Mouse (Mus musculus) forebrain, embryonic 13.5 days (tissue): ENCODE data around the gene Tex14. TPM values are rescaled to one million over a fixed set of nuclear protein-coding genes. Genes with fewer than 3 reads are reported as not detected.
"Not testable (repeated sequence)": the region's sequence is repeated elsewhere in the genome, so short reads cannot be mapped to it uniquely, and the experiment has no call there.

ENCODE experiments used
- ATAC-seq: fragments of 200-750 bp; cut with Nextera tagmentation; 2 replicates; pipeline ENCODE4 v1.8.0; 2017
- H3K27ac ChIP-seq: fragments of 300-500 bp; sonication (generic); 2 replicates; pipeline ENCODE4 v1.5.1; 2015; ENCODE audit warnings: inconsistent platforms, mild to moderate bottlenecking, moderate library complexity
- H3K27me3 ChIP-seq: fragments of 300-500 bp; sonication (generic); 2 replicates; pipeline ENCODE4 v1.6.1; 2015; ENCODE audit warnings: mild to moderate bottlenecking, inconsistent platforms
- H3K36me3 ChIP-seq: fragments of 300-500 bp; sonication (generic); 2 replicates; pipeline ENCODE4 v1.6.1; 2015; ENCODE audit warnings: mild to moderate bottlenecking, inconsistent platforms; ENCODE audit not compliant: poor library complexity, severe bottlenecking
- H3K4me1 ChIP-seq: fragments of 300-500 bp; sonication (generic); 2 replicates; pipeline ENCODE4 v1.6.1; 2015; ENCODE audit warnings: inconsistent platforms
- H3K4me2 ChIP-seq: fragments of 300-500 bp; sonication (generic); 2 replicates; pipeline ENCODE4 v1.6.1; 2015; ENCODE audit warnings: inconsistent platforms, mild to moderate bottlenecking, moderate library complexity
- H3K4me3 ChIP-seq: fragments of 300-500 bp; sonication (generic); 2 replicates; pipeline ENCODE4 v1.5.1; 2015; ENCODE audit warnings: mild to moderate bottlenecking, inconsistent platforms
- H3K9ac ChIP-seq: fragments of 300-500 bp; sonication (generic); 2 replicates; pipeline ENCODE4 v1.6.1; 2015; ENCODE audit warnings: mild to moderate bottlenecking, inconsistent platforms
- H3K9me3 ChIP-seq: fragments of 300-500 bp; sonication (generic); replicated peaks from 2 replicates; pipeline ENCODE4 v1.6.1; 2016; ENCODE audit warnings: inconsistent platforms
- WGBS: fragments of 180-500 bp; shearing (Covaris S2); methylation state at CpG from one replicate; pipeline ENCODE4 v1.1.7; 2015; 5-methylcytosine and 5-hydroxymethylcytosine counted together
- polyA plus RNA-seq: library from polyadenylated mRNA; unstranded; fragments of >200 nt; fragmentation: Nextera tagmentation; extraction: Ambion mirVana; gene quantifications from 2 replicates; pipeline ENCODE4 v1.2.1, GENCODE M21; 2015

Tex14 gene
- polyA plus RNA-seq, 1 experiment from 2014 or later, result 0.10 TPM

- H3K27ac ChIP-seq, H3K9me3 ChIP-seq, H3K4me1 ChIP-seq, H3K27me3 ChIP-seq, H3K36me3 ChIP-seq: not testable (repeated sequence)
- H3K4me3 ChIP-seq, result peak overlapping the region; percentile 33
- H3K9ac ChIP-seq, result peak overlapping the region; percentile 39; the same call in 1 of the 2 replicates
- peak overlapping the region; percentile 57 for H3K4me2 ChIP-seq
- ATAC-seq, result peak; percentile 99
- WGBS, result under 1% methylated on average over 27 of the region's 63 CpGs
Measured at GRCm38 (mm10) chr11:87470807-87471698, 66.2 kb downstream of the Tex14 start.

GRCm38 (mm10) chr11:87471699-87471997 is 66.8 kb downstream of the Tex14 start:
- ATAC-seq, result peak; percentile 22
- H3K27ac ChIP-seq, H3K9me3 ChIP-seq, H3K4me2 ChIP-seq, H3K27me3 ChIP-seq, H3K9ac ChIP-seq, H3K36me3 ChIP-seq, H3K4me3 ChIP-seq, H3K4me1 ChIP-seq: not testable (repeated sequence)
- WGBS, result 0% methylated on average over 1 of the region's 3 CpGs

- not testable (repeated sequence) for H3K36me3 ChIP-seq, H3K4me3 ChIP-seq, H3K27ac ChIP-seq, H3K4me1 ChIP-seq, H3K9me3 ChIP-seq, H3K27me3 ChIP-seq, ATAC-seq, H3K4me2 ChIP-seq, H3K9ac ChIP-seq
- whole genome bisulfite sequencing, result 22% methylated on average over 4 of the region's 4 CpGs
Measured at GRCm38 (mm10) chr11:87472058-87472457, 67.2 kb downstream of the Tex14 start.

- 64% methylated on average over 2 of the region's 2 CpGs for WGBS
- not testable (repeated sequence) for ATAC-seq, H3K4me2 ChIP-seq, H3K27me3 ChIP-seq, H3K9me3 ChIP-seq, H3K4me3 ChIP-seq, H3K27ac ChIP-seq, H3K9ac ChIP-seq, H3K4me1 ChIP-seq, H3K36me3 ChIP-seq
Measured at GRCm38 (mm10) chr11:87479172-87479571, 74.3 kb downstream of the Tex14 start.

- Histone ChIP-seq H3K36me3 (no peaks in the 10 kb centered on the region), H3K9ac (no peak overlapping the region), H3K9me3 (no peaks in the 10 kb centered on the region), H3K27me3 (no peaks in the 10 kb centered on the region), H3K27ac (no peak overlapping the region), H3K4me1 (no peaks in the 10 kb centered on the region), H3K4me3 (no peak overlapping the region), H3K4me2 (no peak overlapping the region)
- no peak for ATAC-seq
- 86% methylated on average over 3 of the region's 3 CpGs for WGBS
Measured at GRCm38 (mm10) chr11:87483796-87484326, 79.0 kb downstream of the Tex14 start.

- no peaks in the 10 kb centered on the region for H3K9me3 ChIP-seq
- H3K9ac ChIP-seq, result no peak overlapping the region
- WGBS, result 88% methylated on average over 3 of the region's 3 CpGs
- ATAC-seq, result no peak
- H3K4me2 ChIP-seq, result no peak overlapping the region
- H3K4me3 ChIP-seq, result no peak overlapping the region
- H3K4me1 ChIP-seq, result no peaks in the 10 kb centered on the region
- H3K36me3 ChIP-seq, result no peaks in the 10 kb centered on the region
- H3K27me3 ChIP-seq, result no peaks in the 10 kb centered on the region
- H3K27ac ChIP-seq, result no peak overlapping the region
Measured at GRCm38 (mm10) chr11:87488948-87489347, 84.1 kb downstream of the Tex14 start.

- Histone ChIP-seq H3K36me3 (no peaks in the 10 kb centered on the region), H3K4me1 (no peaks in the 10 kb centered on the region), H3K9ac (no peak overlapping the region), H3K27me3 (no peaks in the 10 kb centered on the region), H3K4me3 (no peak overlapping the region), H3K27ac (no peak overlapping the region), H3K9me3 (no peaks in the 10 kb centered on the region), H3K4me2 (no peak overlapping the region)
- ATAC-seq, result no peak
- 65% methylated on average over 5 of the region's 5 CpGs for WGBS
Measured at GRCm38 (mm10) chr11:87504690-87505214, 99.9 kb downstream of the Tex14 start.

- no peak for ATAC-seq
- no peaks in the 10 kb centered on the region for H3K4me1 ChIP-seq
- H3K4me2 ChIP-seq, result no peak overlapping the region
- no peaks in the 10 kb centered on the region for H3K9me3 ChIP-seq
- 71% methylated on average over 3 of the region's 3 CpGs for WGBS
- H3K9ac ChIP-seq, result no peak overlapping the region
- H3K27me3 ChIP-seq, result no peaks in the 10 kb centered on the region
- H3K36me3 ChIP-seq, result no peaks in the 10 kb centered on the region
- no peak overlapping the region for H3K27ac ChIP-seq
- H3K4me3 ChIP-seq, result no peak overlapping the region
Measured at GRCm38 (mm10) chr11:87506502-87506901, 101.6 kb downstream of the Tex14 start.

GRCm38 (mm10) chr11:87507043-87507442 is 102.2 kb downstream of the Tex14 start:
- H3K4me3 ChIP-seq, result no peak overlapping the region
- H3K36me3 ChIP-seq, result no peaks in the 10 kb centered on the region
- no peaks in the 10 kb centered on the region for H3K27me3 ChIP-seq
- no peak overlapping the region for H3K4me2 ChIP-seq
- ATAC-seq, result no peak
- no peaks in the 10 kb centered on the region for H3K4me1 ChIP-seq
- no peak overlapping the region for H3K9ac ChIP-seq
- H3K27ac ChIP-seq, result no peak overlapping the region
- no peaks in the 10 kb centered on the region for H3K9me3 ChIP-seq

GRCm38 (mm10) chr11:87519260-87519659 is 114.4 kb downstream of the Tex14 start:
- no peak for ATAC-seq
- Histone ChIP-seq H3K4me3 (no peak overlapping the region), H3K27ac (no peak overlapping the region), H3K36me3 (no peaks in the 10 kb centered on the region), H3K4me2 (no peak overlapping the region), H3K4me1 (no peaks in the 10 kb centered on the region), H3K9ac (no peak overlapping the region), H3K9me3 (no peaks in the 10 kb centered on the region), H3K27me3 (no peaks in the 10 kb centered on the region)
- 14% methylated on average over 2 of the region's 2 CpGs for WGBS

- no peaks in the 10 kb centered on the region for H3K36me3 ChIP-seq
- no peak overlapping the region for H3K4me2 ChIP-seq
- H3K27me3 ChIP-seq, result no peaks in the 10 kb centered on the region
- 53% methylated on average over 5 of the region's 5 CpGs for WGBS
- H3K9ac ChIP-seq, result no peak overlapping the region
- H3K4me1 ChIP-seq, result peaks cover 4% of the 10 kb centered on the region; the same call in 1 of the 2 replicates
- no peak overlapping the region for H3K27ac ChIP-seq
- ATAC-seq, result no peak
- no peaks in the 10 kb centered on the region for H3K9me3 ChIP-seq
- H3K4me3 ChIP-seq, result no peak overlapping the region
Measured at GRCm38 (mm10) chr11:87523466-87523865, 118.6 kb downstream of the Tex14 start.

GRCm38 (mm10) chr11:87523967-87524366 is 119.1 kb downstream of the Tex14 start:
- no peak overlapping the region for H3K4me2 ChIP-seq
- no peaks in the 10 kb centered on the region for H3K27me3 ChIP-seq
- no peaks in the 10 kb centered on the region for H3K9me3 ChIP-seq
- no peak overlapping the region for H3K4me3 ChIP-seq
- H3K4me1 ChIP-seq, result peaks cover 4% of the 10 kb centered on the region; the same call in 1 of the 2 replicates
- no peak overlapping the region for H3K9ac ChIP-seq
- no peak overlapping the region for H3K27ac ChIP-seq
- no peaks in the 10 kb centered on the region for H3K36me3 ChIP-seq
- no peak for ATAC-seq

GRCm38 (mm10) chr11:87524780-87525179 is 119.9 kb downstream of the Tex14 start:
- Histone ChIP-seq H3K4me1 (peaks cover 4% of the 10 kb centered on the region; the same call in 1 of the 2 replicates), H3K4me3 (no peak overlapping the region), H3K4me2 (no peak overlapping the region), H3K9ac (no peak overlapping the region), H3K9me3 (no peaks in the 10 kb centered on the region), H3K27ac (no peak overlapping the region), H3K27me3 (no peaks in the 10 kb centered on the region), H3K36me3 (no peaks in the 10 kb centered on the region)
- ATAC-seq, result no peak
